In the genomic region with DNA sequence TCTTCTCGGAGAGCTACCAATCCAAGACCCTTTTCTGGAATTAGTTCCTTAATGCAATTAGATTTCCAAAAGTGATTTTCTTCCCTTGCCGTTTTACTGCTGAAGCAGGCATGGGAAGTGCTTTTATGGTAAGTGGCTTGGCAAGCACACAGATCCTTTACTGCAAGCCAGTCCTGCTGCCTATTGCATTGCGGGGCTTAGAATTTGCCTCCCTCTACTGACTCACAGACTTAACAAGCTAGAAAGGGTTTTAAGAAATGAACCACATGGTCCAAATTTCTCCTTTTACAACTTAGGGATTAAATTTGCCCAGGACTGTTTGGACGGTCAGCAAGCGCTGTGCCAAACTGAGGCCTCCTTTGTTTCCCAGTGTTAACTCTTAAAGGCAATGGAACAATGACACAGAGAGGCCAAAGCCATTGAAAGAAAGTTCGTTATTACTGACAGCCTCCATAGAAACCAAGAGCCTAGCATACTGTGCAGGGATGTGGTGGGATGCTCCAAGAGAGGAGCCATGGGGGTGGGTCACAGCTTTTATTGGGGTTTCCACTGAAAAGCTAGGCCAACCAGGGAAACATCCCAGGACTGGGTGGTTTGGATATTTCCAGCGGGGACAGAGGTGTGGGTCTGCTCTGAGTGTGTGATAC, we compare ENCODE assay signal across 9 mouse cellular contexts.
A peak's percentile ranks its signal among the peaks of the same experiment; 100 is the strongest.
DNase-seq lines count a peak whose midpoint lies in the region; ATAC-seq and TF ChIP-seq lines count a peak whose summit lies in the region.
"Had no signal": no experiment of that assay in that cellular context is flagged by ENCODE, and none has a peak within 500 bp of the region (broad histone marks: within the 10 kb centered on the region; RNA-seq: fewer than 3 reads in every experiment).

No protein-coding gene starts in this region.

- H3K9ac ChIP-seq in lung, postnatal 0 days (replicated peaks; ENCODE audit: low read depth) = no peak overlapping the region
- H3K9ac ChIP-seq: kidney, embryonic 15.5 days had no signal

- no peaks in the 10 kb centered on the region for H3K9me3 ChIP-seq in lung, postnatal 0 days (ENCODE audit: low read length)
- H3K9me3 ChIP-seq in forebrain, embryonic 10.5 days = no peaks in the 10 kb centered on the region
- H3K9me3 ChIP-seq in limb, embryonic 10.5 days (replicated peaks) = no peaks in the 10 kb centered on the region
- H3K9me3 ChIP-seq: kidney, embryonic 15.5 days had no signal

- no peak overlapping the region for H3K4me3 ChIP-seq in lung, postnatal 0 days (ENCODE audit: low read depth, low read length)
- no peak overlapping the region for H3K4me3 ChIP-seq in forebrain, embryonic 10.5 days
- no peak overlapping the region for H3K4me3 ChIP-seq in limb, embryonic 10.5 days
- H3K4me3 ChIP-seq: kidney, embryonic 15.5 days had no signal

- DNase-seq in lung, postnatal 0 days (ENCODE audit: low spot score) = peak; percentile 59
- DNase-seq in lung, postnatal 36 days = no peak
- DNase-seq in forebrain, embryonic 10.5 days (ENCODE audit: extremely low spot score, low spot score) = peak; percentile 50
- no peak for DNase-seq in limb, embryonic 10.5 days (ENCODE audit: low spot score)
- DNase-seq in right cerebral cortex, postnatal 25 days = peak; percentile 36
- no peak for DNase-seq in cerebellum, postnatal 25 days
- DNase-seq in kidney, adult 9 months = no peak
- DNase-seq in lung, postnatal 4 days = no peak

- H3K36me3 ChIP-seq in lung, postnatal 0 days (ENCODE audit: insufficient read depth, low read length) = no peaks in the 10 kb centered on the region
- no peaks in the 10 kb centered on the region for H3K36me3 ChIP-seq in forebrain, embryonic 10.5 days (replicated peaks)
- H3K36me3 ChIP-seq in limb, embryonic 10.5 days = no peaks in the 10 kb centered on the region
- H3K36me3 ChIP-seq: kidney, embryonic 15.5 days had no signal

- 65% methylated on average over 7 of the region's 7 CpGs for WGBS in lung, postnatal 0 days
- 28% methylated on average over 7 of the region's 7 CpGs for WGBS in forebrain, embryonic 10.5 days
- 64% methylated on average over 7 of the region's 7 CpGs for WGBS in limb, embryonic 10.5 days

- H3K4me2 ChIP-seq in lung, postnatal 0 days (replicated peaks; ENCODE audit: low read depth, low read length) = no peak overlapping the region
- H3K4me2 ChIP-seq: kidney, embryonic 15.5 days had no signal

- no peaks in the 10 kb centered on the region for H3K4me1 ChIP-seq in lung, postnatal 0 days (ENCODE audit: insufficient read depth, low read depth, low read length)
- H3K4me1 ChIP-seq in forebrain, embryonic 10.5 days = peaks cover 69% of the 10 kb centered on the region
- peaks cover 49% of the 10 kb centered on the region for H3K4me1 ChIP-seq in limb, embryonic 10.5 days
- H3K4me1 ChIP-seq: kidney, embryonic 15.5 days had no signal

- no peak overlapping the region for H3K27ac ChIP-seq in lung, postnatal 0 days (ENCODE audit: low read length)
- H3K27ac ChIP-seq in forebrain, embryonic 10.5 days = peak overlapping the region; percentile 76
- H3K27ac ChIP-seq in limb, embryonic 10.5 days = peak overlapping the region; percentile 69; the same call in 1 of the 2 replicates
- H3K27ac ChIP-seq: kidney, embryonic 15.5 days had no signal

- no peaks in the 10 kb centered on the region for H3K27me3 ChIP-seq in lung, postnatal 0 days (replicated peaks; ENCODE audit: insufficient read depth, low read length)
- peaks cover 47% of the 10 kb centered on the region for H3K27me3 ChIP-seq in forebrain, embryonic 10.5 days (ENCODE audit: poor library complexity, severe bottlenecking)
- H3K27me3 ChIP-seq in limb, embryonic 10.5 days (ENCODE audit: low read depth, poor library complexity, severe bottlenecking) = 0 out of 2 replicates have a peak, but pooled peaks cover 9% of the 10 kb centered on the region
- H3K27me3 ChIP-seq: kidney, embryonic 15.5 days had no signal

- peak; percentile 37; the same call in 1 of the 2 replicates for ATAC-seq in lung, postnatal 0 days

- no peak for TF ChIP-seq EP300 in lung, postnatal 0 days (IDR thresholded peaks at IDR 0.05)

- TF ChIP-seq CTCF in lung, postnatal 0 days (IDR thresholded peaks at IDR 0.05) = no peak; the same call in 1 of the 2 replicates

Comparison
In these comparisons a context has a peak if more than half of its experiments do, and no peak if none do; other contexts are left out.
1. DNase-seq: peak in lung, postnatal 0 days (single experiment), forebrain, embryonic 10.5 days (single experiment) and right cerebral cortex, postnatal 25 days (single experiment); none in lung, postnatal 36 days (single experiment), limb, embryonic 10.5 days (single experiment), cerebellum, postnatal 25 days (0 of 2), kidney, adult 9 months (single experiment) and lung, postnatal 4 days (0 of 2).